Mouse (Mus musculus) stomach, postnatal 0 days (tissue): ENCODE measurements around the gene Srsf7.

Experiments
- CTCF ChIP-seq: IDR thresholded peaks from 2 replicates; pipeline ENCODE4 v1.5.1; 2016; ENCODE audit warnings: antibody characterized with exemption, low read depth, mild to moderate bottlenecking, moderate library complexity
- EP300 ChIP-seq: optimal IDR thresholded peaks from 2 replicates; pipeline ENCODE3; 2016; ENCODE audit warnings: antibody characterized with exemption

GRCm38 (mm10) chr17:80255208-80255607 is 48.1 kb upstream of the Srsf7 start:
- no peak for TF ChIP-seq CTCF
- no peak for TF ChIP-seq EP300
